Mouse (Mus musculus) embryonic fibroblast, embryonic 13.5 days (primary cell): ENCODE results near the gene Exosc1. TPM values are rescaled to one million over a fixed set of nuclear protein-coding genes. Genes with fewer than 3 reads are reported as not detected.
"Not testable (repeated sequence)": the region's sequence is repeated elsewhere in the genome, so short reads cannot be mapped to it uniquely, and the experiment has no call there.

ENCODE experiments used
- H3K27ac ChIP-seq: 2 replicates; pipeline ENCODE4 v1.5.1; 2012; ENCODE audit warnings: low read length, control low read depth, inconsistent platforms; ENCODE audit not compliant: insufficient read depth
- H3K4me1 ChIP-seq: 2 replicates; pipeline ENCODE4 v1.6.1; 2011; ENCODE audit warnings: low read length; ENCODE audit not compliant: control insufficient read depth, insufficient read depth
- H3K4me3 ChIP-seq: 2 replicates; pipeline ENCODE4 v1.5.1; 2011; ENCODE audit warnings: mild to moderate bottlenecking, control low read depth, low read length; ENCODE audit not compliant: insufficient read depth
- CTCF ChIP-seq: IDR thresholded peaks from 2 replicates; pipeline ENCODE4 v1.5.1; 2011; ENCODE audit warnings: mild to moderate bottlenecking, control low read depth, low read length, moderate library complexity, borderline replicate concordance; ENCODE audit not compliant: insufficient read depth
- POLR2A ChIP-seq: IDR thresholded peaks from 2 replicates; pipeline ENCODE4 v1.6.1; 2011; ENCODE audit warnings: low read depth, mild to moderate bottlenecking, control low read depth, low read length, moderate library complexity
- polyA plus RNA-seq: library from polyadenylated mRNA; stranded (reverse); fragments of >200 nt; gene quantifications from 2 replicates; pipeline ENCODE4 v1.2.4, GENCODE M21; 2011; ENCODE audit warnings: low read depth; ENCODE audit not compliant: missing spikeins, insufficient read length

Exosc1 gene
- polyA plus RNA-seq, 1 experiment = 50.9 TPM

- Histone ChIP-seq H3K4me3 (no peak overlapping the region), H3K4me1 (no peaks in the 10 kb centered on the region), H3K27ac (no peak overlapping the region)
- TF ChIP-seq CTCF (no peak), POLR2A (no peak)
Measured at GRCm38 (mm10) chr19:41952287-41952686, 19.1 kb upstream of the Exosc1 start.

GRCm38 (mm10) chr19:41943841-41944240, 10.6 kb upstream of the Exosc1 start:
- no peaks in the 10 kb centered on the region for H3K4me1 ChIP-seq
- H3K27ac ChIP-seq = no peak overlapping the region
- no peak for TF ChIP-seq POLR2A
- no peak for TF ChIP-seq CTCF
- no peak overlapping the region for H3K4me3 ChIP-seq

- no peak overlapping the region for H3K4me3 ChIP-seq
- TF ChIP-seq CTCF = no peak
- no peak for TF ChIP-seq POLR2A
- H3K27ac ChIP-seq = no peak overlapping the region
- H3K4me1 ChIP-seq = peaks cover 2% of the 10 kb centered on the region; the same call in 1 of the 2 replicates
Measured at GRCm38 (mm10) chr19:41938539-41938938, 5.3 kb upstream of the Exosc1 start.

- Histone ChIP-seq H3K27ac (peak overlapping the region; percentile 82), H3K4me3 (no peak overlapping the region), H3K4me1 (peaks cover 6% of the 10 kb centered on the region; the same call in 1 of the 2 replicates)
- TF ChIP-seq CTCF = no peak
- no peak for TF ChIP-seq POLR2A
Measured at GRCm38 (mm10) chr19:41935921-41936320, 2.7 kb upstream of the Exosc1 start.

GRCm38 (mm10) chr19:41934124-41934523, 901 bp upstream of the Exosc1 start:
- Histone ChIP-seq H3K27ac (no peak overlapping the region), H3K4me3 (peak overlapping the region; percentile 81), H3K4me1 (peaks cover 6% of the 10 kb centered on the region; the same call in 1 of the 2 replicates)
- TF ChIP-seq CTCF (no peak), POLR2A (no peak)

GRCm38 (mm10) chr19:41932686-41933085, 537 bp downstream of the Exosc1 start:
- no peak for TF ChIP-seq CTCF
- TF ChIP-seq POLR2A = no peak
- Histone ChIP-seq H3K27ac (no peak overlapping the region), H3K4me3 (peak overlapping the region; percentile 85), H3K4me1 (peaks cover 6% of the 10 kb centered on the region; the same call in 1 of the 2 replicates)

- H3K4me3 ChIP-seq = no peak overlapping the region
- TF ChIP-seq CTCF (no peak), POLR2A (no peak)
- H3K4me1 ChIP-seq = no peaks in the 10 kb centered on the region
- H3K27ac ChIP-seq = no peak overlapping the region
Measured at GRCm38 (mm10) chr19:41920412-41921067, 12.7 kb downstream of the Exosc1 start.

GRCm38 (mm10) chr19:41919471-41919870, 13.8 kb downstream of the Exosc1 start:
- no peak overlapping the region for H3K27ac ChIP-seq
- TF ChIP-seq CTCF (no peak), POLR2A (no peak)
- H3K4me3 ChIP-seq = no peak overlapping the region
- peaks cover 2% of the 10 kb centered on the region; the same call in 1 of the 2 replicates for H3K4me1 ChIP-seq

- H3K4me3 ChIP-seq = no peak overlapping the region
- H3K27ac ChIP-seq = no peak overlapping the region
- peaks cover 2% of the 10 kb centered on the region for H3K4me1 ChIP-seq
- TF ChIP-seq POLR2A (no peak), CTCF (no peak)
Measured at GRCm38 (mm10) chr19:41916853-41917252, 16.4 kb downstream of the Exosc1 start.

GRCm38 (mm10) chr19:41915294-41915693, 17.9 kb downstream of the Exosc1 start:
- peaks cover 2% of the 10 kb centered on the region for H3K4me1 ChIP-seq
- no peak overlapping the region for H3K4me3 ChIP-seq
- TF ChIP-seq POLR2A = no peak
- no peak for TF ChIP-seq CTCF
- H3K27ac ChIP-seq = no peak overlapping the region

- not testable (repeated sequence) for H3K27ac ChIP-seq, H3K4me1 ChIP-seq
- H3K4me3 ChIP-seq = peak overlapping the region; percentile 96
Measured at GRCm38 (mm10) chr19:41914592-41914882, 18.7 kb downstream of the Exosc1 start.
